Mouse (Mus musculus): ENCODE results near the gene Ssr3.
"Not testable (repeated sequence)": the region's sequence is repeated elsewhere in the genome, so short reads cannot be mapped to it uniquely, and the experiment has no call there.

Ssr3 gene

GRCm38 (mm10) chr3:65392421-65392817 lies at the start of gene Ssr3:
TSS of gene Ssr3 (minus strand) at chr3:65392623.
- DNase-seq (ENCODE audit: low read depth): peak; percentile 87

- DNase-seq (ENCODE audit: low read depth): no peak
Observed at GRCm38 (mm10) chr3:65441586-65442111, 49.2 kb upstream of the Ssr3 start.

DNA sequence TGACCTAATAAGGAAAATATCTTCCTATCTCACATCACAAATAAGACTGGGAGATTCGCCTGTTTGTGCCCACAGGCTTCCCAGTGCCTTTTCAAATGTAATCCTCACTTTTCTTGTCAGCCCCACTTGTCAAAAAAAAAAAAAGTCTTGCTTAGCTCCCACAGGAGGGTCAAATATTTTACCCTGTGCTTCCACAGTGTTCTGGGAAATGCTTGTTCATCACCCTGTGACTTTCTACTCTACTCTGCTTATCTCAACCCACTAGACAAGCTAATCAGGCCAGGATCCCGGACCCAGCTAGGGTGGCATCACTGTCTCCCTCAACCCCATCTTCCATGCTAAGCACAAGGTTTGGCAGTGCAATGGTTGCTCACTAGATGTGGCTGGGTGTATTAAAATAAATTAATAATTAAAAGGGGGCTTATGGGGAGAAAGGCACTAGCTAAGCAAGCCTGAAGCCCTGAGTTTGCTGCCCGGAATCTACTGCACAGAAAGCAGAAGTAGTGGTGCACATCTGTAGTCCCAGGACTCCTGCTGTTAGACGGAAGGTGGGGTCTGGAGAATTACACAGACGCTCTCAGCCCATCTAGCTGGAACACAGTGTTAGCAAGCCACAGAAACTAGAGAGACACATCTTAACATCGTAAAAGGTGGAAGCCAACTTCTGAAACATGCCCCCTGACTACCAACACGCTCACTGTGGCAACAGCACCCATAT lies 46.2 kb upstream of the Ssr3 start:
- DNase-seq (ENCODE audit: low read depth): no peak

GRCm38 (mm10) chr3:65435812-65436211 lies 43.4 kb upstream of the Ssr3 start:
- no peak for DNase-seq (ENCODE audit: low read depth)

- no peak for DNase-seq (ENCODE audit: low read depth)
Observed at GRCm38 (mm10) chr3:65435101-65435571, 42.7 kb upstream of the Ssr3 start.

GRCm38 (mm10) chr3:65432236-65432635 lies 39.8 kb upstream of the Ssr3 start:
- DNase-seq (ENCODE audit: low read depth): no peak

DNA sequence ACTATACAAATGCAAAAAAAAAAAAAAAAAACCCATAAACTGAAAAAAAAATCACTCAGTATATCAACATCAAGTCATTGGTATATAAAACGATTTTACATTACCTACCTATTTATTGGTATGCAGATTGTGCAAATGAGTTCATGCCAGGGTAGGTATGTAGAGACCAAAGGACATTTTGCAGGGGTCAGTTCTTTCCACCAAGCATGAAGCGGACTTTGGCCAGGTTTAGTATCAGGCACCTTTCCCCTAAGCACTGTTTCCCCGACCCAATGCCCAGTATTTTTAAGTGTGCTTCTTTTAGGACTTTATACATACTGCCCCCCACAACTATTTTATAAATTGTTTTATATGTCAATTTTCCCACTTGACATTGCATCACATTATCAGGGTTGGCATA lies 27.3 kb upstream of the Ssr3 start:
- DNase-seq (ENCODE audit: low read depth): no peak

DNA sequence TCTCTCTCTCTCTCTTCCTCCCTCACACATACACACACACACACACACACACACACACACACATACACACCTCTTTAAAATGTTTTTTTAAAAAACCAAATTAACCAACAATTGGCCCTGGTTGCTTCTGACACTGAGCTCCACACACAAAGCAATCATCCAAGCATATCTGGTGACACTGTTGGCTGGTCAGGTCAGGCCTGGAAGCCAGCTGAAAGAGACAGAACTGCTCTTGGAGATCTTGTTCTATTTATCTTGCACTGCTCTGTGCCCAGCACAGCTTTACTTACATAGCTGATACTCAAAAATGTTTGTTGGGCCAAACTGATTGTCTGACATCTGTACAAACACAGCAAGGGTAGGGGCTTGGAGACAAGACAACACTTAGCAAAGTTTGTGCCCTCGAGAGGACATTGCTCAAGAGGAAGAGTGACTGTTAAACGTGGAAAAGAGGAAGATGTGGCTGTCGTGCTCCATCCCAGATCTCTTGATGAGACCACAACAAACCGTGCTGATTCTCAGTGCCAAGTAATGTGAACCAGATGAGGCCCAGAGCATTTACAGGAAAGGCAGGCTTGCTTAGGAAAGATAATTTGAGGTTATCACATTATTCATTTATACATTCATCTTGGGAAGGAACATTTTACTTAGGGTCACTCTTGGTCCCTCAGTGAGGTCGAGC lies 25.6 kb upstream of the Ssr3 start:
- no peak for DNase-seq (ENCODE audit: low read depth)

- no peak for DNase-seq (ENCODE audit: low read depth)
Observed at GRCm38 (mm10) chr3:65416571-65416970, 24.1 kb upstream of the Ssr3 start.

DNA sequence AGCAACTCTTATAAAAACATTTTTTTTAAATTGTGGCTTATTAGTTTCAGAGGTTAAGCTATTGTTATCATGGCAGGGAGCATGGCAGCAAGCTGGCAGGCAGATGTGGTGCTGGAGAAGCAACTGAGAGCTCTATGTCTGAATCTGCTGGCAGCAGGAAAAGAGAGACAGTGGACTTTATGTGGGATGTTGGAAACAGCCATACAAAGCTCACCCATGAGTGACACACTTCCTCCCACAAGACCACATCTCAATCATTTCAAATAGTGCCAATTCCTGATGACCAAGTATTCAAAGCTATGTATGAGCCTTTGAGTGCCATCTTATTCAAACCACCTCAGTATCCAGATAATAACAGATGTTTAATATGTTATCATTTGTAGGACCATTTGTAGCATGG lies 15.5 kb upstream of the Ssr3 start:
- DNase-seq (ENCODE audit: low read depth): no peak

GRCm38 (mm10) chr3:65405781-65406180 lies 13.4 kb upstream of the Ssr3 start:
- DNase-seq (ENCODE audit: low read depth): no peak

DNA sequence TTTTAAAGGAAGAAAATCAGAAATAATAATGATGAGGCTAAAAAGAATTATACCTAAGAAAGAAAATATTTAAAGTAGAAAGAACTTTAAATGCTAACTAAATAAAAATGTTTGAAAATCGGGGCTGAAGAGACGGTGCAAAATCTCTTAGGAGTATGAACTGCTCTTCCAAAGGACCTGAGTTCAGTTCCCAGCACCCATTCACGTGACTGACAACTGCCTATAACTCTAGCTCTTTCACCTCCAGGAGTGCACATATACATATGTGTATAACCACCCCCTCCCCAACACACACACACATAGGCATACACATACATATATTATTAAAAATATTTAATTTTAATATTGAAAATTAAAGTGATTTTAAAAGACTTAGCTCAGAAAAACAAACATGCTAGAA lies 5.1 kb upstream of the Ssr3 start:
- no peak for DNase-seq (ENCODE audit: low read depth)

GRCm38 (mm10) chr3:65396835-65397504 lies 4.5 kb upstream of the Ssr3 start:
- no peak for DNase-seq (ENCODE audit: low read depth)

DNA sequence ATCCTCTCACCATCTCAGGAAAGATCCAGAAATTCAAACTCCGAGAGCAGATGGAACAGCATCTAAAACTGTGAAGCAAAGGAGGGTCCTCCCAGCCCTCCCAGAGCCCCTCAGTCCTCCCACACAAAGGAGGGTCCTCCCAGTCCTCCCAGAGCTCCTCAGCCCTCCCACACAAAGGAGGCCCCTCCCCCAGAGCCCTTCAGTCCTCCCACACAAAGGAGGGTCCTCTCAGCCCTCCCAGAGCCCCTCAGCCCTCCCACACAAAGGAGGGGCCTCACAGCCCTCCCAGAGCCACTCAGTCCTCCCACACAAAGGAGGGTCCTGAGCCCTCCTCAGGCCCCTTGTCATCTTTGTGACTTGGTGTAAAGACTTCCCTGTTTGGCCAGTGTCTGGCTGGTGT lies 2.7 kb upstream of the Ssr3 start:
- DNase-seq (ENCODE audit: low read depth): not testable (repeated sequence)

DNA sequence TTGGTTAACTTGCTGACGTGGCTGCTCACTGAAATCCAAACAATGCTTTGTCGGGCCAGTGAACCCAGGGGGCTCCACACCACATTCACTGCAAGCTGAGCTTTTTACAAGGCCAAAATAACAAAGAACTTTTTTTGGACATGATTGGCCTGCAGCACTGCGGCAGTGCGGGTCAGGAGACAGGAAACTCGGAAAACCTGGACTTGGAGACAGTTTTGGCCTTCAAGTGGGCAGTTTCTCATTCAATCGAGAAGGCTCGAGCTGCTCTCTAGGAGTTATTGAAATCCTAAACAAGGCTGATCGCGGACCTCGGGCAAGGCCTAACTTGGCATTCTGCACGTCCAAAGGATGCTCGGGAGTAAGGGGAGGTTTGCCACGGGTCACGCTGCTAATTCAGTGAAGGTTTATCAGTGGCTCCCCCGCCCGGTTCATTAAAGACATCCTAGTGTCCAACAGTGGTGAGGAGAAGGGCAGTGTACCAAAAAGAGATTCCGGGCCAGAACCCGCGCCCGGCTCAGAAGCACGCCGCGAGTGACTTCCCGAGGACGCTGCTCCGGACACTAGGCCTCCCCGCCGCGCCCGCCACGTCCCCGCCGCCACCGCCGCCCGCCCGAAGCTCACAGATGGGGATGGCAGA lies 521 bp downstream of the Ssr3 start:
- no peak for DNase-seq (ENCODE audit: low read depth)

DNA sequence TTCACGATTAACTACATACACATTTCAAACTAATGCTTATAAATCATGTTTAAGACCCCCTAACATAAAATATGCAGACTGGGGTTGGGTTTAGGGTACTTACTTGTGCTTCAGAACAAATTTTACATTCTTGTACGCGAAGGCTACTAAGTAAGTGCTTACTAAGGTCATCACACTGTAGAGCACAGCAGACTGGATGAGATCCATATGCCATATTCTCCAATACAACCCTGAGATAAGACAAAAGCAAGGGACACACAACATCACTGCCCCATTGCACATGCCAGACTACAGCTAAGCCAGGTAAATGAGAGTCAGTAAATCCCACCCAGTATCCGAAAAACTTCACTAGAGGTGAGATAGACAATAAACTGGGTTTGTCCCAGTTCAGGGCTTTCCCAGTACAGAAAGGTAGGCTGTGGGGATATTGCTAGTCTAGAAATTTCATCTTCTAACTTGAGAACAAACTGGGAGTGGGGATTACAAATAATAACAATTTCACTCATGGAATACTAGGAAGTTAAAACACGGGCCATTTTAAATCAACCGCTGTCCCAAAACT lies 1.1 kb downstream of the Ssr3 start:
- no peak for DNase-seq (ENCODE audit: low read depth)

DNA sequence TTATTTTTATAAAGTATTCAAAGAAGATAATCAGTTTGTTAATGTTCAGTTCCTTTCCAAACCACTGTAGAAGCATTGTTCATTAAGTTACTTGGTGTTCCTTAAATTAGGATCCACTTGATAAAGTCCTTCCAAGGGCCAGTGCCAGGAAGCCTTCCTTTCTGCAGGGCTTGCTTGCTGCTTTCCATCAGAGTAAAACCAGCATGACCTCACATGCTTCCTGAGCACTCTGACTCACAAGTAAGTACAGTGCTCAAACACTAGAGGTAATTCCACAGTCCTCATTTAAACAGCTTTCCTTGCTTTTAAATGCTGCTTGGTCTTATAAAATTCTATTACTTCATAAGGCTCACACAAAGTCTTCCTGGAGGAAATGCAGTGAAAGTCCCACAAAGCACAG lies 6.7 kb downstream of the Ssr3 start:
- no peak for DNase-seq (ENCODE audit: low read depth)

- DNase-seq (ENCODE audit: low read depth): no peak
Observed at GRCm38 (mm10) chr3:65384431-65384830, 8.0 kb downstream of the Ssr3 start.

DNA sequence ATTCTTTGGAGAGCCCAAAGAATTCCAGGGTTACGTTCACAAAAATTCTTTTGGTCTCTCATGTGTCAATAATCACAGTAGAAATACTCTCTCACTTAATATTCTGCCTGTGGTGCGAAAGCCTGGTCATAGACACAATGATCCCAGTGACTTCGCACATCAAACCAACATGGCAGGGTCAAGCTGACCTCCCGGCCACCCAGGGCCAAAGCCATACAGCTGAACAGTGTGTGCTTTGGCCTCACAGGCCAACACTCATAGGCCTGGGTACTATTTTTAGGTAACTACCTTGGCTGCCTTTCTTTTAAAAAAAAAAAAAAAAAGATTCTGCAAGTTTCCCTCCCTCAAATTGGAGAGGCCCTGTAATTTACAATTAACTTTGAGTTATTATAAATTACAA lies 11.3 kb downstream of the Ssr3 start:
- no peak for DNase-seq (ENCODE audit: low read depth)

- peak; percentile 32 for DNase-seq (ENCODE audit: low read depth)
Observed at GRCm38 (mm10) chr3:65379884-65380539, 12.4 kb downstream of the Ssr3 start.

GRCm38 (mm10) chr3:65378724-65379123 lies 13.7 kb downstream of the Ssr3 start:
- no peak for DNase-seq (ENCODE audit: low read depth)

DNA sequence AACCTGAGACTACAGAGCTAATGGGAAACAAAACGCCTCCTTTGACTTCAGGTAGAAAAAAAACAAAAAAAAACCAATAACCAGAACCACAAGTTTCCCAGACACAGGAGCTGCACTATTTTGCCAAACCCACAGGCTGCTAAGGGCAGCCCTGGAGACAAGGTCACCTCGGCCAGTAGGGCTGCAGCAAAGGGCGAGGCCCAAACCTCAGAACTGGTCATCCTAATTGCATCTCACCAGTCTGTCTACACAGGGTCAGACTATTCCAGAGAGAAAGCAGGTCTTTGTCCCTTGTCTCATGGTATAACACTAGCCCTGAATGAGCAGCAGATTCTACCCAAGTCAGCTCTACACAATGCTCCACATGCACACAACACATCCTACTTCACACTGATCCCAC lies 17.7 kb downstream of the Ssr3 start:
- DNase-seq (ENCODE audit: low read depth): no peak

All from c-Kit-positive CD71-positive TER-119-negative erythroid progenitor cells, embryonic 14.5 days (primary cell).